Mouse (Mus musculus) 3T3-L1 (cell line): Measurements from ENCODE around the gene Bcl11b.

Experiments used
- DNase-seq: peaks from one replicate; pipeline ENCODE4 v3.0.0-alpha.2; 2015; ENCODE audit warnings: low read depth, low spot score

Bcl11b gene

GRCm38 (mm10) chr12:107890326-107890725 lies 113.1 kb downstream of the Bcl11b start:
- DNase-seq, result no peak

- DNase-seq, result peak; percentile 48
These were observed 113.6 kb downstream of the Bcl11b start for GRCm38 (mm10) chr12:107889841-107890240.

GRCm38 (mm10) chr12:107888646-107889045 lies 114.8 kb downstream of the Bcl11b start:
- DNase-seq, result peak; percentile 44

- peak; percentile 76 for DNase-seq
These were observed 115.4 kb downstream of the Bcl11b start for GRCm38 (mm10) chr12:107888049-107888448.

- DNase-seq, result peak; percentile 50
These were observed 115.8 kb downstream of the Bcl11b start for GRCm38 (mm10) chr12:107887621-107888020.

GRCm38 (mm10) chr12:107884330-107885065 lies 118.9 kb downstream of the Bcl11b start:
- no peak for DNase-seq

- no peak for DNase-seq
These were observed 121.7 kb downstream of the Bcl11b start for GRCm38 (mm10) chr12:107881726-107882125.

- DNase-seq, result no peak
These were observed 122.7 kb downstream of the Bcl11b start for GRCm38 (mm10) chr12:107880748-107881147.

GRCm38 (mm10) chr12:107879114-107879777 lies 124.2 kb downstream of the Bcl11b start:
- no peak for DNase-seq

GRCm38 (mm10) chr12:107876237-107876636 lies 127.2 kb downstream of the Bcl11b start:
- no peak for DNase-seq

GRCm38 (mm10) chr12:107874467-107875142 lies 128.8 kb downstream of the Bcl11b start:
- DNase-seq, result no peak

- no peak for DNase-seq
These were observed 133.8 kb downstream of the Bcl11b start for GRCm38 (mm10) chr12:107869526-107870050.

- DNase-seq, result no peak
These were observed 135.1 kb downstream of the Bcl11b start for GRCm38 (mm10) chr12:107868291-107868690.
